Mouse (Mus musculus) small intestine, adult 2 months (tissue): ENCODE measurements around the gene Fam227b. TPM values are rescaled to one million over a fixed set of nuclear protein-coding genes. Genes with fewer than 3 reads are reported as not detected.

Experiments used
- H3K27ac ChIP-seq: fragments of 200-500 bp; 2 replicates; pipeline ENCODE4 v1.5.1; 2012; ENCODE audit warnings: low read depth, low read length, control low read depth, inconsistent platforms; ENCODE audit not compliant: insufficient read depth
- H3K27me3 ChIP-seq: fragments of 200-500 bp; 2 replicates; pipeline ENCODE4 v1.6.1; 2012; ENCODE audit warnings: mild to moderate bottlenecking, moderate library complexity, low read length, inconsistent platforms; ENCODE audit not compliant: control insufficient read depth, insufficient read depth
- H3K36me3 ChIP-seq: fragments of 200-500 bp; 2 replicates; pipeline ENCODE4 v1.6.1; 2012; ENCODE audit warnings: mild to moderate bottlenecking, low read length, control low read depth, inconsistent platforms; ENCODE audit not compliant: control insufficient read depth, insufficient read depth
- H3K4me1 ChIP-seq: fragments of 200-500 bp; 2 replicates; pipeline ENCODE4 v1.6.1; 2012; ENCODE audit warnings: low read length, inconsistent platforms, mixed read lengths; ENCODE audit not compliant: control insufficient read depth, insufficient read depth, insufficient read length
- H3K4me3 ChIP-seq: fragments of 200-500 bp; 2 replicates; pipeline ENCODE4 v1.5.1; 2012; ENCODE audit warnings: low read depth, mild to moderate bottlenecking, control low read depth, inconsistent platforms, low read length, moderate library complexity
- CTCF ChIP-seq: fragments of 200-500 bp; IDR thresholded peaks from 2 replicates; pipeline ENCODE4 v1.5.1; 2012; ENCODE audit warnings: low read depth, mild to moderate bottlenecking, control low read depth, inconsistent platforms, low read length, moderate library complexity, mixed read lengths; ENCODE audit not compliant: insufficient replicate concordance, insufficient read length; ENCODE audit errors: extremely low read depth
- POLR2A ChIP-seq: fragments of 200-500 bp; IDR thresholded peaks from 2 replicates; pipeline ENCODE4 v1.6.1; 2012; ENCODE audit warnings: low read depth, mild to moderate bottlenecking, control low read depth, inconsistent platforms, low read length, moderate library complexity
- WGBS: fragments of 180-500 bp; shearing (Covaris S2); methylation state at CpG from one replicate; pipeline ENCODE4 v1.1.7; 2018; 5-methylcytosine and 5-hydroxymethylcytosine counted together
- polyA plus RNA-seq: library from polyadenylated mRNA; depleted of rRNA; stranded (reverse); fragments of >200 nt; gene quantifications from 2 replicates; pipeline ENCODE4 v1.2.3, GENCODE M21; 2012

Fam227b gene
- polyA plus RNA-seq, 1 experiment: not detected

DNA sequence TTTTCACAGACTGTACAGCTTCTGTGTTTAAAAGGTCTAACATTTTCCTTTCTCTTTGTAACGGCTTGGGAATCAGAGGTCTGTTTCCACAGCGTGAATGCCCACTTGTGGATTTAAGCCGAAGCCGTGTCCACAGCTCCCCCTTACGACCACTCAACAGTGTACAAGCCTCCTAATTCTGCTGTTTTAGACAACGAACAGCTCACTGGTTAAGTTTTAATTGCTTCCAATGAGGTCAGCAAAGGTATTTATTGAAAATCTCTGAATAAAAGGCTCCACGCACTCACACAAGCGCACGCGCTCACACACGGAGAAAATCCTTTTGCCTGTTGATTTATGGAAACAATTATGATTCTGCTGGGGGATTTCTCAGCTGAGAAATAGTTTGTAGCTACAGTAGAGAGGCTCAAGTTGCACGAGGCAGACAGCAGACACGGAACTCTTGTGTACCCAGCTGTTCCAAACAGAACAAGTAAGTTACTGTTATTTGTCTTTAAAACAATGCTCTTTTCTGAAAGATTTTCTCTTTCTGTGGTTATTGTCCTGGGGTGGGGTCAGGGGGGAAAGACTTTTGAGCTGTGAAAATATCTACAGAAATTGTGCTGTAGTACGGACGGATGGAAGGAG is 117.3 kb downstream of the Fam227b start, which contains the start of gene Fgf7:
TSS of gene Fgf7 (plus strand) at position 280 of the 627 bp plus-strand sequence.
- 60% methylated on average over 15 of the region's 15 CpGs for WGBS

GRCm38 (mm10) chr2:126033114-126033972 is 118.5 kb downstream of the Fam227b start:
- no peak for TF ChIP-seq POLR2A
- Histone ChIP-seq H3K4me1 (no peaks in the 10 kb centered on the region), H3K27me3 (no peaks in the 10 kb centered on the region), H3K27ac (no peak overlapping the region), H3K4me3 (no peak overlapping the region), H3K36me3 (no peaks in the 10 kb centered on the region)
- WGBS: 63% methylated on average over 8 of the region's 8 CpGs

More for the DNA sequence above, 117.3 kb downstream of the Fam227b start, which contains the start of gene Fgf7:
- TF ChIP-seq CTCF (peak; percentile 15; the same call in 1 of the 2 replicates), POLR2A (no peak)
- H3K27me3 ChIP-seq: no peaks in the 10 kb centered on the region
- H3K4me3 ChIP-seq: no peak within 1 kb of the TSS; the same call in 1 of the 2 replicates
- no peak within 1 kb of the TSS for H3K27ac ChIP-seq
- no peaks in the 10 kb centered on the region for H3K4me1 ChIP-seq
- no peaks in the 10 kb centered on the region for H3K36me3 ChIP-seq

- Histone ChIP-seq H3K36me3 (no peaks in the 10 kb centered on the region), H3K27ac (no peak overlapping the region), H3K4me1 (no peaks in the 10 kb centered on the region), H3K27me3 (no peaks in the 10 kb centered on the region), H3K4me3 (no peak overlapping the region)
- 36% methylated on average over 8 of the region's 8 CpGs for WGBS
- TF ChIP-seq POLR2A (no peak), CTCF (no peak)
Observed at GRCm38 (mm10) chr2:126031186-126031900, 120.5 kb downstream of the Fam227b start.

GRCm38 (mm10) chr2:126015763-126016473 is 135.9 kb downstream of the Fam227b start:
- no peaks in the 10 kb centered on the region for H3K4me1 ChIP-seq
- no peaks in the 10 kb centered on the region for H3K27me3 ChIP-seq
- WGBS: 68% methylated on average over 3 of the region's 3 CpGs
- H3K4me3 ChIP-seq: no peak overlapping the region
- no peaks in the 10 kb centered on the region for H3K36me3 ChIP-seq
- TF ChIP-seq CTCF: no peak
- no peak overlapping the region for H3K27ac ChIP-seq

DNA sequence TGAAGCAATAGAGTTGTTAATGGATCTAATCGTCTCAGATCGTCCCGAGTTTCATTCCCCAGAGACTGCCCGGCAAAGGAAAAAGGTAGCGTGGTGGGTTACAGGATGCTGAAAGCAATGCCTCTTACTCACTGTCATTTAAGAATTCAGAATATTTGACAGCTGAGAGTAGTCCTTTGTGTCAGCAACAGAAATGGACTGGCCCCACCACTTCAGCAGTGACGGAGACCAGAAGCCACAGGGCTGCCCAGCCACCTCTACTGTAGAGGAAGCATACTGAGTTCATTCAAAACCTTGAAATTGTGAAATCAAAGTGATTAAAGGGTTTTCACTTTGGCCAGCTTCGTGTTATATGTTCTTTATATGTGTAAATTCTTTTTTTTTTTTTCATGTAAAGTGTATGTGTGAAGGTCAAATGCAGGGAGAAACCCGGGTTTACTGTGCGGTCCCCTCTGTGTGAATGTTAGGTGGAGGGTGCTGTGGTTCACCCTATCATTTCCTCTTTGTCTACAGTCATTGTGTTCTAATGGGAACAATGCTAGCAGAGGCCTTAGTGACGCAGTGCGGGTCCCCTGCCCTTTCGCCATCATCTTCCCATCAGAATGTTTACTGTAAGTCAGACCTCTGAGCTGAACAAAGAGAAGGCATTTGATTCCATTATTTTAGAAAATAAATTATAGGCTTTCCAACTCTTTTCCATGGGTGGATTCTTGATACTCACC is 136.7 kb downstream of the Fam227b start:
- WGBS: 67% methylated on average over 12 of the region's 12 CpGs
- Histone ChIP-seq H3K4me3 (no peak overlapping the region), H3K27ac (no peak overlapping the region), H3K27me3 (no peaks in the 10 kb centered on the region), H3K4me1 (no peaks in the 10 kb centered on the region), H3K36me3 (no peaks in the 10 kb centered on the region)
- TF ChIP-seq CTCF (no peak), POLR2A (no peak)

GRCm38 (mm10) chr2:126006742-126007141 is 145.1 kb downstream of the Fam227b start:
- Histone ChIP-seq H3K36me3 (no peaks in the 10 kb centered on the region), H3K4me3 (no peak overlapping the region), H3K4me1 (no peaks in the 10 kb centered on the region), H3K27me3 (no peaks in the 10 kb centered on the region), H3K27ac (no peak overlapping the region)
- TF ChIP-seq CTCF (no peak), POLR2A (no peak)
- WGBS: 75% methylated on average over 2 of the region's 2 CpGs
